Mouse (Mus musculus) limb, embryonic 12.5 days (tissue): ENCODE results near the gene Celsr2. TPM values are rescaled to one million over a fixed set of nuclear protein-coding genes. Genes with fewer than 3 reads are reported as not detected.

ENCODE experiments used
- ATAC-seq: fragments of 200-750 bp; cut with Nextera tagmentation; 2 replicates; pipeline ENCODE4 v1.8.0; 2017; ENCODE audit warnings: low read depth, moderate TSS enrichment; ENCODE audit not compliant: insufficient number of reproducible peaks, insufficient read depth, low FRiP score, low TSS enrichment
- H3K27ac ChIP-seq: fragments of 300-500 bp; sonication (generic); 2 replicates; pipeline ENCODE4 v1.5.1; 2016; ENCODE audit warnings: mild to moderate bottlenecking, moderate library complexity
- H3K27me3 ChIP-seq: fragments of 300-500 bp; sonication (generic); 2 replicates; pipeline ENCODE4 v1.6.1; 2016; ENCODE audit warnings: mild to moderate bottlenecking, moderate library complexity
- H3K36me3 ChIP-seq: fragments of 300-500 bp; sonication (generic); 2 replicates; pipeline ENCODE4 v1.6.1; 2016; ENCODE audit warnings: mild to moderate bottlenecking, moderate library complexity
- H3K4me1 ChIP-seq: fragments of 300-500 bp; sonication (generic); replicated peaks from 2 replicates; pipeline ENCODE4 v1.6.1; 2016
- H3K4me2 ChIP-seq: fragments of 300-500 bp; sonication (generic); 2 replicates; pipeline ENCODE4 v1.6.1; 2016; ENCODE audit warnings: mild to moderate bottlenecking, moderate library complexity
- H3K4me3 ChIP-seq: fragments of 300-500 bp; sonication (generic); replicated peaks from 2 replicates; pipeline ENCODE4 v1.5.1; 2016; ENCODE audit warnings: mild to moderate bottlenecking
- H3K9ac ChIP-seq: fragments of 300-500 bp; sonication (generic); replicated peaks from 2 replicates; pipeline ENCODE4 v1.6.1; 2016; ENCODE audit warnings: mild to moderate bottlenecking, moderate library complexity
- H3K9me3 ChIP-seq: fragments of 300-500 bp; sonication (generic); 2 replicates; pipeline ENCODE4 v1.6.1; 2016; ENCODE audit warnings: mild to moderate bottlenecking, moderate library complexity
- WGBS: fragments of 180-500 bp; shearing (Covaris S2); methylation state at CpG from one replicate; pipeline ENCODE4 v1.1.7; 2016; 5-methylcytosine and 5-hydroxymethylcytosine counted together
- polyA plus RNA-seq: library from polyadenylated mRNA; unstranded; fragments of >200 nt; fragmentation: Nextera tagmentation; extraction: Ambion mirVana; gene quantifications from 2 replicates; pipeline ENCODE4 v1.2.1, GENCODE M21; 2016

Gene Celsr2
- polyA plus RNA-seq, 1 experiment from 2014 or later, result 6.3 TPM

DNA sequence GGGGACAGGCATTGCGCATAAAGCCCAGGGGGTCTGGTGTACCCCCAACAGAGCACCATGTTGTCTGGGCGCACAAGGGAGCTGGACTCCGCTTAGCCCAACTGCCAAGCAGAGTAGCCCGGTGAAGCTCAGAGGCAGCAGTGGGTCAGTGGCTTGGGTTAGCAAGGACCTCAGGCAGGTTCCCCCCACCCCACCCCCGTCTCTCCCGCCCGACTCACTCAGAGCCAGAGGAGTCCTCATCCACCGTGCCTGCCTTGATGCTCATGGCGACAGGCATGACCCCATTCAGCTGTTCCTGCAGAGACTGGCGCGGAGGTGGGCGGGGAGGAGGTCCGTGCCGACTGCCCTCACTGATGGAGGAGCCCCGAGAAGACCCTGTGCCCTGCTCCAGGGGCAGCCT lies 22.6 kb downstream of the Celsr2 start:
- 46% methylated on average over 15 of the region's 15 CpGs for WGBS
- no peak overlapping the region for H3K9ac ChIP-seq
- peak overlapping the region; percentile 8; the same call in 1 of the 2 replicates for H3K4me2 ChIP-seq

DNA sequence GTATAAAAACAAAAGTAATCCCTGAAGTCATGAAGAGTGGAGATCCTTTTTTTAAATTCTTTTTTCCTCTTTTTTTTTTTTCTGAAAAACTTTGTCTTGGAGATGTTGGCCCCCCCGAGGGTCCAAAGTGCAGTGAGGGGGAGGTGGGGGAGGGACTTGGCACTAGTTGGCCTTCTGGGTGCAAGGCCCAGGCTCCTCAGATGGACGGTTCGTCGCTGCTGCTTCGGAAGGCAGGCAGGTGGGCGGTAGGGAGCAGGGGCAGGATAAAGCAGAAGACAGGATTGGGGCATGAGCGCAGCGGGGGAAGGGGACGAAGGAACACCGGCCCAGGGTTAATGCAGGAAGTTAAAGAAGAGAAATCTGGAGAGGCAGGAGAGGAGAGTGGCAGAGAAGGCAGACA lies 23.1 kb downstream of the Celsr2 start:
- 18% methylated on average over 10 of the region's 10 CpGs for WGBS
- peak overlapping the region; percentile 8; the same call in 1 of the 2 replicates for H3K4me2 ChIP-seq

More for the DNA sequence above, 22.6 kb downstream of the Celsr2 start:
- H3K4me1 ChIP-seq, result peaks cover 15% of the 10 kb centered on the region
- no peak overlapping the region for H3K4me3 ChIP-seq
- no peaks in the 10 kb centered on the region for H3K27me3 ChIP-seq
- ATAC-seq, result no peak
- H3K36me3 ChIP-seq, result peaks cover 8% of the 10 kb centered on the region
- H3K27ac ChIP-seq, result no peak overlapping the region
- no peaks in the 10 kb centered on the region for H3K9me3 ChIP-seq

DNA sequence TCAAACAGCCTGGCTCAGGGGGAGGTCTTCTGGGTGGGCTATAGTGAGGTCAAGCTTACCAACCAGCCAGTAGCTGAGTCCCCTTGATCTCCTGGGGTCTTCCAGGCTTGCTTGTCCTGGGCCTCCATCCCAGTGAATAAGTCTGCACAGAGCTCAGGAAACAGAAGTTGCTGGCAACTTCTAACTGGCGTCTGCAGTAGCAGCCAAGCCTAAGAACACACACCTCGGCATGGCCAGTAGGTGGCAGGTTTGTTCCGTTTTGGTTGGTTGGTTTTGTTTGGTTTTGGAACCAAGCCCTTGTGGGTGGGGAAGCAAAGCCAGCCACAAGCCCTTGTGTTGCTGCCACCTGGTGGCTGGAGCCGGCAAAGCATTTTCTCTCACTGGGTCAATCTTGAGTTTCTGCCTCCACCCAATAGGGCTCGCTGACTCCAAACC lies 26.2 kb downstream of the Celsr2 start:
- no peaks in the 10 kb centered on the region for H3K9me3 ChIP-seq
- H3K36me3 ChIP-seq, result peaks cover 32% of the 10 kb centered on the region
- H3K9ac ChIP-seq, result peak overlapping the region; percentile 51
- H3K4me3 ChIP-seq, result no peak overlapping the region
- H3K27ac ChIP-seq, result peak overlapping the region; percentile 79
- WGBS, result 2% methylated on average over 5 of the region's 5 CpGs
- no peaks in the 10 kb centered on the region for H3K27me3 ChIP-seq
- H3K4me2 ChIP-seq, result peak overlapping the region; percentile 42
- H3K4me1 ChIP-seq, result peaks cover 28% of the 10 kb centered on the region
- ATAC-seq, result peak; percentile 70

More for the DNA sequence above, 23.1 kb downstream of the Celsr2 start:
- ATAC-seq, result no peak
- H3K4me1 ChIP-seq, result peaks cover 15% of the 10 kb centered on the region
- H3K9me3 ChIP-seq, result no peaks in the 10 kb centered on the region
- H3K36me3 ChIP-seq, result peaks cover 13% of the 10 kb centered on the region
- no peak overlapping the region for H3K9ac ChIP-seq
- no peak overlapping the region for H3K27ac ChIP-seq
- H3K4me3 ChIP-seq, result no peak overlapping the region
- no peaks in the 10 kb centered on the region for H3K27me3 ChIP-seq

DNA sequence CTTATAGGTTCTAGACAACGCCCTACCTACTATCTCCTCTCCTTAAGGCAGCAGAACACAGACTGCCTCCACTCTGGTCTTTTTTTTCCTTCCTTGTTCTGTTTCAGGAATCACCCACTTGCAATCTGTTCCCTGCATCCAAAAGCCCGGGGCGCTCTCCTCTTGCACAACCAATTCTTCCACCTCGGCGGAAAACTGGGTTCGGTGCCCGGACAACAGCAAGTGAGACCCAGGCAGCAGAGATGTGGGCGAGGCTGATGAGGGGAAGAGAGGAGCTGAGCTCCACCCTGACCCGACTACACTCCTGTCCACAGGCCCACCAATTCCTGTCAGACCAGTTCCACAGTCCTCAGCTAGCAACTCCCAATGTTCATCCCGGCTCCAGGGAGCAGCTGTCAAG lies 29.2 kb downstream of the Celsr2 start:
- Histone ChIP-seq H3K9ac (no peak overlapping the region), H3K4me1 (peaks cover 43% of the 10 kb centered on the region), H3K27me3 (no peaks in the 10 kb centered on the region), H3K4me3 (no peak overlapping the region), H3K36me3 (peaks cover 30% of the 10 kb centered on the region), H3K4me2 (no peak overlapping the region), H3K27ac (no peak overlapping the region), H3K9me3 (no peaks in the 10 kb centered on the region)
- 88% methylated on average over 10 of the region's 10 CpGs for WGBS
- ATAC-seq, result no peak

DNA sequence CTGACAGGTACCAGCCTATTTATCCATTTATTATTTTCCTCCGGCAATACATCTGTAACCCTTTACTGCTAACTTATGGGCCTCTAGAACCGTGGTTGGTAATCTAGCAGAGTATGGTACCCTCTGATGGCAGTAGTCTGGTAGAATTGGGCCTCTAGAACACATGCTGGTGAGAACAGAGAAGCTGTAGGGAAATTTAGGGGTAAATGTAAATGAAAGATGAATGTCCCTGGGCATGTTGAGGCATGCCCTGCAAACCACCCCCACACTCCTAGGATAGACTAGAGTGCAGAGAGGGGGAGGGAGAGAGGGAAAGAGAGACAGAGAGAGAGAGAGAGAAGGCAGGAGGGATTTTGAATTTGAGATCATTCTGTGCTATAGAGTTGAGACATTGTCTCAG lies 30.9 kb downstream of the Celsr2 start:
- Histone ChIP-seq H3K36me3 (peaks cover 30% of the 10 kb centered on the region), H3K9me3 (no peaks in the 10 kb centered on the region), H3K9ac (peak overlapping the region; percentile 61; the same call in 1 of the 2 replicates), H3K27me3 (no peaks in the 10 kb centered on the region), H3K27ac (no peak overlapping the region), H3K4me1 (peaks cover 44% of the 10 kb centered on the region), H3K4me3 (peak overlapping the region; percentile 57), H3K4me2 (peak overlapping the region; percentile 66)
- ATAC-seq, result no peak
- WGBS, result 36% methylated on average over 2 of the region's 2 CpGs

DNA sequence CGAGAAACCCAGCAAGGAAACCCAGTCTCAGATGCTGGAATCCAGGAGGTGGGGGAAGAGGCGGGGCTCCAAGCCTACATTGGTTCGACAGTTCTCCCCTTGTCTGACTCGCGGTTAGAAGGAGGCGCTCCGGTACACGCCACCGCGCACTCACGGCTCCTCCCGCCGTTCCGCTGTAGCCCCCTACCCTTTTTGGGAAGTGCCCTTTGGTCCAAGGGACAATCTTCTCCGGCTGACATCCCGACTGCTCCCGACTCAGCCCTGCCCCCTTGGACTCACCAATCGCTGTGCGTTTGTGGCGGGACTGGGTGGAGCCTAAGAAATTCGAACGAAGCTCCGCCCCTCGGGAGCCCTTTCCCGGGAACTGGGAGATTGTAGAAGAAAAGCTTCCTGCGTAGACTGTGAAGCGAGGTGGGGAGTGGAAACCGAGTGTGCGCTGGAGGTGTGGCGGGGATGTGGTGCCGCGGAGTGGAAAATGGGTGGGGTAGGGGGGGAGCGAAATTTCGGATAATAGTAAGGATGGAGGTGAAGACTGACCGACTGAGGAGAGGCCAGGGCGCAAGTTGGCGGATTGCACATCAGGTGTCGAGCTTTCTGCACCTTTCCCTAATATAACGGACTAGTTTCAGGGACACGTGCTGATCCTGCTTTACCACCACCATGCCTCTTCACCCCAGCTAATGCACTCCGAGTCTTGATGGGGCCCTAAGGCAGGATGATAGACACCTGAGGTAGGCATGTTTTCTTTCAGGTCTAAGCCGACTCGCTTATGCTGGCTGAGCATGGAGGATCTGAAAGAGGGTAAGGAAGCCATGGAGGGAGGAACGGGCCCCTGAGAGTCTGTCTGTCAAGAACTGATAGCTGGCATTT lies 31.6 kb downstream of the Celsr2 start, which contains the start of gene Psrc1:
Gene Psrc1, plus strand, starts transcription at position 355 of the 870 bp plus-strand sequence.
- H3K4me2 ChIP-seq, result peak within 1 kb of the TSS; percentile 66
- H3K27me3 ChIP-seq, result no peaks in the 10 kb centered on the region
- peak; percentile 88 for ATAC-seq
- H3K9ac ChIP-seq, result peak within 1 kb of the TSS; percentile 61
- H3K4me3 ChIP-seq, result peak within 1 kb of the TSS; percentile 57
- peak within 1 kb of the TSS; percentile 75 for H3K27ac ChIP-seq
- H3K36me3 ChIP-seq, result peaks cover 30% of the 10 kb centered on the region
- no peaks in the 10 kb centered on the region for H3K9me3 ChIP-seq
- WGBS, result 1% methylated on average over 44 of the region's 44 CpGs
- peaks cover 40% of the 10 kb centered on the region for H3K4me1 ChIP-seq

DNA sequence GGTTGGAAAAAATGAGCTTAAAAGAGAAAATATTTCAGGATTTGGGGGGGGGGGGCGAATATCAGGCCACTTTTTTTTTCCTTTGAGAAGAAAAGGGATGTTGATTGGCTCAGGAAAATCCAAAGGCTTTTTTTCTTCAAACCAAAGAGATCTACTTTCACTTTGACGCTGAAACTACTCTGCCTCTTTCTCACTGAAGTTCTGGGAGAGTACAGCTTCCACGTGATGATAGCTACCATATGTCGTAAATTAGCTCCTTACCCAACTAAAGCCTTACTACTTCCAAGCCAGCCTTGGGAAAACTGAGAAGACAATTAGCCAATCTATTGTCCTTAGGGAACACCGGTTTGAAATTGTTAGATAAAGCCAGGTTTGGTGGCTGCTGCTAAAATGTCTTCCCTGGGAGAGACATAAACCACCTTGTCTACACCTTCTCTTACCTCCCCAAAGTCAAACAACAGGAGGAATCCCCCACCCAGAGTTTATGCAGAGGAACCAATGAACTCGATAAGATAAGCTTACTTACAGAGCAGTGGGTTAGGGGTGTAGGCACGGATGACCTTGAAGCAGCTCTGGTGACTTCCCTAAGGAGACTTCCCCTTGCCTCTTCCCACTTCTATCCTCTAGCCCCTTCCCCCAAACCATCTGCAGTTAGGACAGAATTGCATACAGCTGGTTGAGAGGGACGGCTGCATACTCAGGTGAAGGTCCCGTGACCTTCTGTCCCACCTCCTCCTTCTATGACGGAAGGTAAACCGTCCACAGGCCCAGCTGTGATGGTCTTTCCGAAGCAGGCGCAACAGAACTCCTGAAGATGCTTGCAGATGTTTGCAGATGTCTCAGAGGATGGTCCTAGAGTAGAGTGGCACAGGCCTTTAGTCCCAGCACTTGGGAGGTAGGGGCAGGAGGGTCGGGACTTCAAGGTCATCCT lies 33.1 kb downstream of the Celsr2 start:
- H3K9ac ChIP-seq, result no peak overlapping the region
- no peaks in the 10 kb centered on the region for H3K9me3 ChIP-seq
- H3K4me1 ChIP-seq, result peaks cover 35% of the 10 kb centered on the region
- peak overlapping the region; percentile 4; the same call in 1 of the 2 replicates for H3K27ac ChIP-seq
- peaks cover 24% of the 10 kb centered on the region for H3K36me3 ChIP-seq
- 0 out of 2 replicates have a peak overlapping the region, but pooled peaks have one; percentile 57 for H3K4me3 ChIP-seq
- peak overlapping the region; percentile 66 for H3K4me2 ChIP-seq
- H3K27me3 ChIP-seq, result no peaks in the 10 kb centered on the region
- 57% methylated on average over 14 of the region's 14 CpGs for WGBS
- ATAC-seq, result no peak

DNA sequence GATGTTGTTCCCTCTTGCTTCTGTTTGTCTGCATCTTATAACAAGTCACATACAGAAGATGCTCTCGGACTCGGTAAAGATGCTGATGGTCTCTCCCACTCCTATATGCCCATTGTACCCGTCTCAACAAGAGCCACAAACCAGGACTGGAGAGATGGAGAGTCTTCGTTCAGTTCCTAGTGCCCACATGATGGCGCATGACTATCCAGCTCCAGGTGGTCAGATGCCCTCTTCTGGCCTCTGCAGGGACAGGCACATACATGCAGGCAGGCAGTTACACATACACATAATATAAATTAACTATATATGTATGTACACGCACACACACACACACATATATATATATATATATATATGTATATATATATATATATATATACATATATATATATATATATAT lies 34.7 kb downstream of the Celsr2 start:
- peaks cover 8% of the 10 kb centered on the region; the same call in 1 of the 2 replicates for H3K36me3 ChIP-seq
- H3K4me1 ChIP-seq, result peaks cover 35% of the 10 kb centered on the region
- no peak overlapping the region for H3K9ac ChIP-seq
- no peaks in the 10 kb centered on the region for H3K27me3 ChIP-seq
- H3K9me3 ChIP-seq, result no peaks in the 10 kb centered on the region
- H3K27ac ChIP-seq, result no peak overlapping the region
- H3K4me2 ChIP-seq, result no peak overlapping the region
- 83% methylated on average over 6 of the region's 6 CpGs for WGBS
- no peak for ATAC-seq
- H3K4me3 ChIP-seq, result no peak overlapping the region

DNA sequence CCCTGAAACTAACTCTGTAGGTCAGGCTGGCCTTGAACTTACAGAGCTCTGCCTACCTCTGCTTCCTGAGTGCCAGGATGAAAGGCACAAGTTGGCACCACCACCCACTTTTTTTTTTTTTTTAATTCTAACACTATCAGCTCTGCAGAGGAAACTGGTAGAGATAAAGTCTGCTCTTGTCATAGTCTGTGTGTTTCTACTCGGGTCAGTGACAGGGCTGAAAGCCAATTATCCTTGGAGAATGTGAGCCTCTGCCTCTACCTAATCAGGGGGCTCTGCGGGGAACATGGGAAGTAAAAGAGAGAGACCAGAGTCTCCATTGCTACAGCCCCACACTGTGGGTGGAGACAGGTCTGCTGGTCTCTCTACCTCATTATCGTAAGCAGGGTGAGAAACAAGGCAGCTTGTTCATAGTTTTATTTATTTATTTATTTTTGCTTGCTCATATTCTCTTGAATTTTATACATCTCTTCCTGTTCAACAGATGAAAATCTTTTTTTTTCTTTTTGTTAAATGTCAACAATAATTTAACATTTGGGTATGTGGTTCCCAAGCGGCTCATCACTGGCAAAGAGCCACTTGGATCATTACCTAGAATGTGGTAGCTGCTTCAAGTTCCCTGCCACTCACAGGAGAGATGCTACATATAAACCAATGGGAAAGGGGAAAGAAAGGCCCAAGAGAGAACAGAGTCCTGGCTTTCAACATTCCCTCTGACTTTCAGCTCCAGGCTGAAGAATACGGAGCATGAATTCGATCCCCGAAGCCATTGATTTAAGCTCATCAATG lies 36.3 kb downstream of the Celsr2 start:
- Histone ChIP-seq H3K27me3 (no peaks in the 10 kb centered on the region), H3K4me1 (peaks cover 21% of the 10 kb centered on the region), H3K4me3 (no peak overlapping the region), H3K4me2 (no peak overlapping the region), H3K27ac (no peak overlapping the region), H3K9me3 (no peaks in the 10 kb centered on the region), H3K36me3 (no peaks in the 10 kb centered on the region), H3K9ac (no peak overlapping the region)
- no peak for ATAC-seq
- WGBS, result 85% methylated on average over 7 of the region's 7 CpGs

DNA sequence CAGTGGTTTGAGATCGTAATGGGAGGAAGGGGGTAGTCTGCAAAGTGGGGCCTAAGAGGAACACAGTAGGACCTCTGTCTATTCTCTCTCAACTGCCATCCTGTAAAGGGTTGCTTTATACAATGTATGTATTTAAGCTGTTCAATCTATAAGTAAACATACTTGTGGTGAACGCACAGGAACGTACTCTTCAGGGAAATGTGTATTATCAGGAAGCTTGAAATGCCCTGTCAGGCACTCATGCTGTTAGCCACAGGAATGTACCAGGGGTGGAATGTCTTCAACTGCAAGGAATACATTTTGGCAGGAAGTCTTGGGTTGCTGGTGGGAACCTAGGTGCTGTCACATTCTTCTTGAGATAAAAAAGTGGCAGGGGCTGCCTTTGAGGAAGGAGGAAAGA lies 42.7 kb downstream of the Celsr2 start:
- Histone ChIP-seq H3K9ac (no peak overlapping the region), H3K4me2 (no peak overlapping the region), H3K9me3 (no peaks in the 10 kb centered on the region), H3K27me3 (no peaks in the 10 kb centered on the region), H3K4me3 (no peak overlapping the region), H3K4me1 (no peaks in the 10 kb centered on the region), H3K27ac (no peak overlapping the region), H3K36me3 (no peaks in the 10 kb centered on the region)
- no peak for ATAC-seq
- WGBS, result 87% methylated on average over 3 of the region's 3 CpGs
